Mouse (Mus musculus): ENCODE results near the gene Olfr279. TPM values are rescaled to one million over a fixed set of nuclear protein-coding genes. Genes with fewer than 3 reads are reported as not detected.
A peak's percentile ranks its signal among the peaks of the same experiment; 100 is the strongest.

The Olfr279 gene
- polyA plus RNA-seq, 1 experiment from 2014 or later, result not detected

DNA sequence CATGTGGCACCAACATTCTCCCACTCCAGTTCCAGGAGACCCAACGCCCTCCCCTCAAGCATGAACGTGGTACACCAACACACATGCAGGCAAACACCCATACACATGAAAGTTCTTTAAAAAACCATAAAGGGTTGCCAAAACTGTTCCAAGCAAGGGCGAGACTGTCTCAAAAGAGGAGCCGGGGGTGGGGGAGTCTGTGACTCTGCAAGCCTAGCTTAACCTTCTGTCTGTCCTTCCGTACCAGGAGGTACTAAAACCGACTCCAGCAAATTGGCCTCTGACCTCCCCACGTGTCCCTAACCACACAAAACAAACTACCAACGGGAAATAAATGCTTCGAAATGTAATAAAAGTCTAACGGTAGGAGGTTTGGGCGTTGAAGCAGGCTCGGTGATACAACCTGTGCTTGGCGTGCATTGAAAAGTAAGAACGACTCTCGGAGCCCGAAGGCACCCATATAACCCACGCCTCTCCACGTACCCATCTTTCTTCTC, 40.9 kb downstream of the Olfr279 start:
- H3K27me3 ChIP-seq, result no peaks in the 10 kb centered on the region
- H3K9ac ChIP-seq, result peak overlapping the region; percentile 90
- no peak for ATAC-seq (ENCODE audit: low FRiP score, low read depth)
- H3K4me1 ChIP-seq, result peaks cover 13% of the 10 kb centered on the region
- H3K36me3 ChIP-seq, result peaks cover 43% of the 10 kb centered on the region
- peak overlapping the region; percentile 82 for H3K4me3 ChIP-seq
- peak overlapping the region; percentile 88 for H3K4me2 ChIP-seq (replicated peaks)
- H3K9me3 ChIP-seq, result no peaks in the 10 kb centered on the region
- WGBS, result 0% methylated on average over 18 of the region's 18 CpGs
- H3K27ac ChIP-seq, result peak overlapping the region; percentile 44; the same call in 1 of the 2 replicates

DNA sequence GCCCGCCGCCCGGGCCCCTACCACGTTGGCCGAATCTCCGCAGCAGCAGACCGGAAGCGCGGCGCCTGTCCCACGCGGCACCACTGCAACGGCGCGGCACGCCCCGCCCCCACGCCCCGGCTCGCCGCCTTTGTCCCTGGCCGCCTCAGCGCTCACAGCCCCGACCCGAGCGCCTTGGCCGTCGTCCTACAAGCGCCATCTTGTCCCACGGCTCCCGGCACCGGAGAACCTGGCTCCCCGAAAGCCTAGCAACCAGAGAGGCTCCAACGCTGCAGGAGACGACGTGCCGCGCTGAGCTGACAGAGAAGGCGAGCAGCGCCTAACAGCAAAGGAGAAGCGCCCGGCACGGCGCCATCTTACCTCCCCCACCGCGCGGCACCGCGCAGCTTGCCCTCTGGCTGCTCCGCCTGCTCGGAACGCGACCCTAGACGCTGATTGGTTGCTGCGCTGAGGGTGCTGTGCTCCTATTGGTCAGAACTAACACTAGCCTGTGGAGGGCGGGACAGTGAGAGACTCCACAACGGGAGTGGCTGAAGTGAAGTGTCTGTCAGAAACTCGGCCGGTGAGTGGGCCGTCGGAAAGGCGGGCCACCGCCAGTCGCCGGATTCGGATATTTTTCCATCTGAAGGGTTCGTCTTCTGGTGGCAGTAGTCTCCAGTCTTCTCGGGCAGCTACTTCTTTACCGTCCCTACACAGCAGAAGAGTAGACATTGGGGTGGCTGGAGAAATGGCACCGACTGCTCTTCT, 41.9 kb downstream of the Olfr279 start, which contains the start of gene Kansl2:
Gene Kansl2, minus strand, starts transcription at position 384 of the 747 bp plus-strand sequence.
- Histone ChIP-seq H3K27ac (peak within 1 kb of the TSS; percentile 97), H3K9me3 (no peaks in the 10 kb centered on the region), H3K36me3 (peaks cover 38% of the 10 kb centered on the region), H3K27me3 (no peaks in the 10 kb centered on the region), H3K9ac (peak within 1 kb of the TSS; percentile 90), H3K4me1 (peaks cover 13% of the 10 kb centered on the region), H3K4me2 (replicated peaks) (peak within 1 kb of the TSS; percentile 88), H3K4me3 (peak within 1 kb of the TSS; percentile 82)
- ATAC-seq (ENCODE audit: low FRiP score, low read depth), result peak; percentile 100
- WGBS, result under 1% methylated on average over 69 of the region's 70 CpGs

DNA sequence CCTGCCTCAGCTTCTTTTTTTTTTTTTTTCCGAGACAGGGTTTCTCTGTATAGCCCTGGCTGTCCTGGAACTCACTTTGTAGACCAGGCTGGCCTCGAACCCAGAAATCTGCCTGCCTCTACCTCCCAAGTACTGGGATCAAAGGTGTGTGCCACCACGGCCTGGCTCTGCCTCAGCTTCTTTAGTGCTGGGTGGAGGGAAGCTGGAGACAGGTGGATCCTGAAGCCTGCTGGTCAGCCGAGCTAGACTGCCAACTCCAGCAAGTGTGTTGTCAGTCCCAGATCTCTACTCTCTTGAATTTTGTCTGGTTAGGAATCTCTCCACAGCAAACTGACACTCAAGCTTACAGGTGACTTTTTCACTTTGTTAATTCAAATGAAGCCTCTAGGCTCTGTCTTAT, 43.7 kb downstream of the Olfr279 start:
- peaks cover 33% of the 10 kb centered on the region for H3K36me3 ChIP-seq
- no peak for ATAC-seq (ENCODE audit: low FRiP score, low read depth)
- no peaks in the 10 kb centered on the region for H3K27me3 ChIP-seq
- H3K4me1 ChIP-seq, result peaks cover 13% of the 10 kb centered on the region
- no peaks in the 10 kb centered on the region for H3K9me3 ChIP-seq
- no peak overlapping the region for H3K4me3 ChIP-seq
- WGBS, result 81% methylated on average over 4 of the region's 4 CpGs
- H3K4me2 ChIP-seq (replicated peaks), result no peak overlapping the region
- H3K27ac ChIP-seq, result no peak overlapping the region
- no peak overlapping the region for H3K9ac ChIP-seq

DNA sequence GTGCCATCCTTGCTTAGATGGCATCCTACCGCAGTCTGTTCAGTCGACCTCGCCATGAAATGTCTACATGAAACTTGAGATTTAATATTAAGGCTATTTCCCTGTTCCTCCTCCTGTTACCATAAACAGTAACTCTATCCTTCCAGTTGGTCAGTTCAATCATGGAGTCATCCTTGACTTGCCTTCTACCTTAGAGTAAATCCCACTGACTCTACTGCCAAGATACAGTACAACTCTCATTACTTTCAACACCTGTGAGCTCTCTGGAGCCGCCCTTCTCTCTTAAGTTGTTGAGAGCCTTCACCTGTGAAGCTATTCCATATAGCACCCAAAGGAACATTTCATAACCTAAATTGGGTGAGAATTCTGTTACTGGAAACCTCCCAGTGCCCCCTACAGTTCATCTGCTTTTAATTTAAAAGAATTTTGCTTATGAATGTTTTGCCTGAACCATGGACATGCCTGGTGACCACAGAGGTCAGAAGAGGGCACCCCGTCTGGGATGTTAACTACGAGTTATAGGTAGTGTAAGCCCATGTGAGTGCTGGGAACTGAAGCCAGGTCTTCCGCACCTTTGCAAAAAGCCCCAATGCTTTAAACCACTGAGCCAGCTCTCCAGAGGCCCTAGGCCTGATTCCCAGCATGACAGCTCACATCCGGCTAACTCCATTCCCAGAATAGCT, 44.8 kb downstream of the Olfr279 start:
- WGBS, result 84% methylated on average over 8 of the region's 8 CpGs

DNA sequence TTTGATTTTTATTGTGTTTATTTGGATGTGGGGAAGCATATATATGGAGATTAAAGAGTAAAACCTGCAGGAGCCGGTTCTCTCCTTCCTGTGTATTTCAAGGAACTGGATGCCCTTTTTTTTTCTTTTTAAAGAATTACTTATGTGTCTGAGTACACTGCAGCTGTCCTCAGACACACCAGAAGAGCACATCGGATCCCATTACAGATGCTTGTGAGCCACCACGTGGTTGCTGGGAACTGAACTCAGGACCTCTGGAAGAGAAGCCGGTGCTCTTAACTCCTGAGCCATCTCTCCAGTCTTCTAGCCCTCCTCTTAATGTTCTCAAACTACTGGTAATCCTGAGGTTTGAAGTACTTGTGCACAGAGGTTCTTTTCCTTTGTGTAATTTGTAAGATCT, 45.7 kb downstream of the Olfr279 start:
- Histone ChIP-seq H3K4me3 (no peak overlapping the region), H3K27me3 (no peaks in the 10 kb centered on the region), H3K4me1 (peaks cover under 1% of the 10 kb centered on the region; the same call in 1 of the 2 replicates), H3K27ac (no peak overlapping the region), H3K9me3 (no peaks in the 10 kb centered on the region), H3K36me3 (peaks cover 40% of the 10 kb centered on the region), H3K4me2 (replicated peaks) (no peak overlapping the region), H3K9ac (no peak overlapping the region; the same call in 1 of the 2 replicates)
- 77% methylated on average over 4 of the region's 4 CpGs for whole genome bisulfite sequencing
- no peak for ATAC-seq (ENCODE audit: low FRiP score, low read depth)

More for the DNA sequence above, 44.8 kb downstream of the Olfr279 start:
- Histone ChIP-seq H3K9ac (no peak overlapping the region), H3K4me1 (peaks cover 9% of the 10 kb centered on the region), H3K4me3 (no peak overlapping the region), H3K27ac (no peak overlapping the region), H3K36me3 (peaks cover 33% of the 10 kb centered on the region), H3K9me3 (no peaks in the 10 kb centered on the region), H3K27me3 (no peaks in the 10 kb centered on the region), H3K4me2 (replicated peaks) (no peak overlapping the region)
- ATAC-seq (ENCODE audit: low FRiP score, low read depth), result no peak

DNA sequence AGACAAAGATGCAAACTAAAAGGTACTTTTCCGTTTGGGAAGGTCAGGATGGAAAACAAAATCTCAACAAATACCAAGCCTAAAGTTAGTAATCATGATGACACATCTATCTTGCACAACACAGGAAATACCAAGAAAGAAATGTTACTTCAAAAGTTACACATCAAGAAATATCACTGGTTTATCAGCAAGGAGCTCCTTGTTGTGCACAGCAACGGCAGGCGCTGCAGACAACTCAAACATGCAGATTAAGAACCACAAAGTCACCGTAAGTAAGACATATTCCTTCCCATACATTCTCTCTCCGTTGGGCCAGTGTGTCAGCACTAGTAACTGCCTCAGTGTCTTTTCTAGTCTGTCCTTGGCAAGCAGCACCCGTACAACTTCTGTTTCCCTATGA, 48.9 kb downstream of the Olfr279 start:
- Histone ChIP-seq H3K27me3 (no peaks in the 10 kb centered on the region), H3K4me2 (replicated peaks) (no peak overlapping the region), H3K9me3 (no peaks in the 10 kb centered on the region), H3K9ac (no peak overlapping the region), H3K36me3 (peaks cover 70% of the 10 kb centered on the region), H3K4me1 (no peaks in the 10 kb centered on the region), H3K4me3 (no peak overlapping the region), H3K27ac (no peak overlapping the region)
- no peak for ATAC-seq (ENCODE audit: low FRiP score, low read depth)
- WGBS, result 91% methylated on average over 6 of the region's 6 CpGs

DNA sequence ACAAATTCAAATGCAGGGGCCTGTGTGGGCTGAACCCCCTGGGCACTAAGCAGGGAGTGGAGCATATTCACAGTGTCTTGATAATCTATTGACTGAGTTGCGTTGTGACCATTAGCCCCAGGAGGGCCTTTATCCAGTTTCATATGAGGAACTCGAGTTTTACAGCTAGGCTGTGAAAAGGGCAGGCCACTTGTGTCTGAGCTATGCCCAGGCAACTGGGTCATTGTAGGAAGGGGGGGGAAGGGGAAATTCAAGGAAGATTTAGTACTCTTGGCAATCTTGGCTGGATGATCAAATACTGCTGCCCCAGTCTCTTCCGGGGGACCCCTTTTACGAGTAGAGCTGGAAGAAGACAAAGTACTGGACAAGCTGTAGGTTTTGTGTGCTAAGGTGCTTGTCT, 51.1 kb downstream of the Olfr279 start:
- no peak overlapping the region for H3K27ac ChIP-seq
- H3K27me3 ChIP-seq, result no peaks in the 10 kb centered on the region
- no peaks in the 10 kb centered on the region for H3K4me1 ChIP-seq
- 74% methylated on average over 4 of the region's 4 CpGs for WGBS
- peaks cover 83% of the 10 kb centered on the region for H3K36me3 ChIP-seq
- H3K4me3 ChIP-seq, result no peak overlapping the region
- no peak for ATAC-seq (ENCODE audit: low FRiP score, low read depth)
- no peak overlapping the region for H3K4me2 ChIP-seq (replicated peaks)
- H3K9me3 ChIP-seq, result no peaks in the 10 kb centered on the region
- H3K9ac ChIP-seq, result peak overlapping the region; percentile 50; the same call in 1 of the 2 replicates

DNA sequence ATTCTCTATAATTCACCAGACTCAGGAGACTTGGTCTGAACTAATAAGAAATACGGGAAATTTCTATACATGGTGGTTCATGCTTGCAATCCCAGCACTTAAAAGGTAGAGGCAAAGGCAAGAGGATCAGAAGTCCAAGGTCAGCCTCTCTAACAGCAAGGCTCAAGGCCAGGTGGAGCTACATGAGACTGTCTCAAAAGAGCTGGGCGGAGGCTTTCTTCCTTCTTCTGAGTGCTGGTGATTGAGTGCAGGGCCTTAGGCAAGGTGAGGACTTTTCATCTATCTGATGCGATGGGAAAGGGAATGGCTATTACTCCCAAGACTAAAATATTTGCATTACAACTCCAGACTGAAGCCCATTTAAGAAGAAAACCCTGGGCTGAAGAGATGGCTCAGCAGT, 52.9 kb downstream of the Olfr279 start:
- Histone ChIP-seq H3K4me1 (no peaks in the 10 kb centered on the region), H3K4me3 (no peak overlapping the region), H3K9ac (no peak overlapping the region), H3K27ac (no peak overlapping the region), H3K27me3 (no peaks in the 10 kb centered on the region), H3K4me2 (replicated peaks) (no peak overlapping the region), H3K9me3 (no peaks in the 10 kb centered on the region), H3K36me3 (peaks cover 90% of the 10 kb centered on the region)
- WGBS, result 96% methylated on average over 3 of the region's 3 CpGs
- no peak for ATAC-seq (ENCODE audit: low FRiP score, low read depth)

DNA sequence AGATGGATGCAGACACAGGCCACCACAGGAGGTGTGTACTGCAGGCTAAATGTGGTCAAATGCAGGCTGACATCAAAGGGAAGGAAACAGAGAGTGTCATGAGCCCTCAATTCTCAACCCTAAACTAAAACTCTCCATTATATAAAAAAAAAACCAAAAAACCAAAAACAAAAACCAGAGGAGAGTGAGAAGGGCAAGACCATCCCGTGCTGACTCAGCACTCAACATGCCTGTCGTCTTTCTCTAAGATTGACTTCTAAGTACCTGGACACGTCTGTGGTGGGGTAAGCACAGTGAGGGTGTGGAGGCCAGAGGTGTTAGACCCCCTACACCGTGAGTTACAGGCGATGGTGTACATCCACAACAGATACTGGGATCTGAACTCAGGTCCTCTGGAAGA, 54.6 kb downstream of the Olfr279 start:
- H3K27me3 ChIP-seq, result no peaks in the 10 kb centered on the region
- H3K9ac ChIP-seq, result no peak overlapping the region
- H3K4me3 ChIP-seq, result no peak overlapping the region
- H3K4me2 ChIP-seq (replicated peaks), result no peak overlapping the region
- no peaks in the 10 kb centered on the region for H3K9me3 ChIP-seq
- H3K36me3 ChIP-seq, result peaks cover 90% of the 10 kb centered on the region
- no peak for ATAC-seq (ENCODE audit: low FRiP score, low read depth)
- no peaks in the 10 kb centered on the region for H3K4me1 ChIP-seq
- H3K27ac ChIP-seq, result no peak overlapping the region
- 91% methylated on average over 5 of the region's 5 CpGs for WGBS

Small RNA genes lying within 50 kb of the gene (microRNA-seq; reads per million reads assigned to microRNA genes)
- gene Mir1291, result not detected

Other genes starting within 250 kb of the Olfr279 start
- gene H1fnt, start 235.1 kb upstream of the Olfr279 start, polyA plus RNA-seq (2015; fragmentation: Nextera tagmentation; extraction: Ambion mirVana), result not detected in 2 replicates
- gene Zfp641, start 196.2 kb upstream of the Olfr279 start, polyA plus RNA-seq (2015; fragmentation: Nextera tagmentation; extraction: Ambion mirVana), result 0.37 and 0.47 TPM in 2 replicates
- not detected in 2 replicates for gene Olfr285, start 175.0 kb upstream of the Olfr279 start, polyA plus RNA-seq (2015; fragmentation: Nextera tagmentation; extraction: Ambion mirVana)
- gene Olfr284, start 151.4 kb upstream of the Olfr279 start, polyA plus RNA-seq (2015; fragmentation: Nextera tagmentation; extraction: Ambion mirVana), result not detected in 2 replicates
- gene Olfr283, start 111.5 kb upstream of the Olfr279 start, polyA plus RNA-seq (2015; fragmentation: Nextera tagmentation; extraction: Ambion mirVana), result not detected in 2 replicates
- not detected in 2 replicates for gene Olfr282, start 61.2 kb upstream of the Olfr279 start, polyA plus RNA-seq (2015; fragmentation: Nextera tagmentation; extraction: Ambion mirVana)
- not detected in 2 replicates for gene Olfr281, start 39.8 kb upstream of the Olfr279 start, polyA plus RNA-seq (2015; fragmentation: Nextera tagmentation; extraction: Ambion mirVana)
- gene OR5BS1P, start 22.5 kb upstream of the Olfr279 start, polyA plus RNA-seq (2015; fragmentation: Nextera tagmentation; extraction: Ambion mirVana), result not detected in 2 replicates
- gene Lalba, start 9.7 kb upstream of the Olfr279 start, polyA plus RNA-seq (2015; fragmentation: Nextera tagmentation; extraction: Ambion mirVana), result 0.19 TPM in 1 of 2 replicates, not detected in the other
- 139 and 147 TPM in 2 replicates for gene Kansl2, start 41.9 kb downstream of the Olfr279 start, polyA plus RNA-seq (2015; fragmentation: Nextera tagmentation; extraction: Ambion mirVana)
- 57.7 and 62.1 TPM in 2 replicates for gene Ccnt1, start 78.5 kb downstream of the Olfr279 start, polyA plus RNA-seq (2015; fragmentation: Nextera tagmentation; extraction: Ambion mirVana)
- gene 4930415O20Rik, start 78.6 kb downstream of the Olfr279 start, polyA plus RNA-seq (2015; fragmentation: Nextera tagmentation; extraction: Ambion mirVana), result not detected in 2 replicates
- 16.9 and 17.1 TPM in 2 replicates for gene Adcy6, start 117.7 kb downstream of the Olfr279 start, polyA plus RNA-seq (2015; fragmentation: Nextera tagmentation; extraction: Ambion mirVana)
- 43.7 and 48.2 TPM in 2 replicates for gene Cacnb3, start 138.4 kb downstream of the Olfr279 start, polyA plus RNA-seq (2015; fragmentation: Nextera tagmentation; extraction: Ambion mirVana)
- gene Ddx23, start 170.5 kb downstream of the Olfr279 start, polyA plus RNA-seq (2015; fragmentation: Nextera tagmentation; extraction: Ambion mirVana), result 34.5 and 35.5 TPM in 2 replicates
- 0.87 and 1.1 TPM in 2 replicates for gene Rnd1, start 185.1 kb downstream of the Olfr279 start, polyA plus RNA-seq (2015; fragmentation: Nextera tagmentation; extraction: Ambion mirVana)
- 0.87 and 0.90 TPM in 2 replicates for gene Ccdc65, start 215.8 kb downstream of the Olfr279 start, polyA plus RNA-seq (2015; fragmentation: Nextera tagmentation; extraction: Ambion mirVana)
- gene Fkbp11, start 235.8 kb downstream of the Olfr279 start, polyA plus RNA-seq (2015; fragmentation: Nextera tagmentation; extraction: Ambion mirVana), result 50.8 and 51.5 TPM in 2 replicates